Mouse (Mus musculus) CH12.LX (cell line): ENCODE results near the gene Lrrc61. TPM values are rescaled to one million over a fixed set of nuclear protein-coding genes. Genes with fewer than 3 reads are reported as not detected.
A peak's percentile ranks its signal among the peaks of the same experiment; 100 is the strongest.

ENCODE experiments used
- DNase-seq: peaks from one replicate; pipeline ENCODE4 v3.0.0-alpha.2; 2013; ENCODE audit errors: extremely low read depth
- H3K27ac ChIP-seq: 2 replicates; pipeline ENCODE4 v1.5.1; 2012; ENCODE audit warnings: low read depth, mild to moderate bottlenecking, control low read depth, moderate library complexity; ENCODE audit not compliant: insufficient read depth
- H3K27me3 ChIP-seq: replicated peaks from 2 replicates; pipeline ENCODE3; 2012; ENCODE audit warnings: inconsistent platforms
- H3K36me3 ChIP-seq, 2 experiments: replicated peaks in 1 of 2; 2 replicates each; pipeline versions ENCODE3 to v1.6.1; 2012; ENCODE audit warnings: inconsistent platforms in 1 of 2, low read length in 1 of 2, mild to moderate bottlenecking in 1 of 2, mixed read lengths in 1 of 2, moderate library complexity in 1 of 2; ENCODE audit not compliant: control insufficient read depth in 1 of 2, insufficient read depth in 1 of 2
- H3K4me1 ChIP-seq, 2 experiments: 2 replicates each; pipeline ENCODE4 v1.6.1; 2012; ENCODE audit warnings: inconsistent platforms in 1 of 2, moderate library complexity in 1 of 2; ENCODE audit not compliant: insufficient read depth in 2 of 2, control insufficient read depth in 1 of 2
- H3K4me2 ChIP-seq: 2 replicates; pipeline ENCODE4 v1.6.1; 2012; ENCODE audit warnings: low read depth, mild to moderate bottlenecking, control low read depth; ENCODE audit not compliant: poor library complexity, insufficient read depth, severe bottlenecking
- H3K4me3 ChIP-seq, 3 experiments: fragments of 150-350 bp in 1 of 3; sonication (generic) in 1 of 3; replicated peaks in 1 of 3; 2 replicates each; pipeline versions ENCODE3 to v1.5.1; 2011 to 2012; ENCODE audit warnings: low read depth in 2 of 3, low read length in 2 of 3, mild to moderate bottlenecking in 2 of 3, moderate library complexity in 2 of 3, control low read depth in 1 of 3, improper control_type of control experiment in 1 of 3, inconsistent platforms in 1 of 3, mixed read lengths in 1 of 3; ENCODE audit not compliant: poor library complexity in 1 of 3
- H3K79me2 ChIP-seq: replicated peaks from 2 replicates; pipeline ENCODE4 v1.6.1; 2012; ENCODE audit warnings: mild to moderate bottlenecking, moderate library complexity; ENCODE audit not compliant: control insufficient read depth, poor library complexity, insufficient read depth, severe bottlenecking; ENCODE audit errors: extremely low read depth
- H3K9ac ChIP-seq: 2 replicates; pipeline ENCODE4 v1.6.1; 2012; ENCODE audit warnings: low read depth, mild to moderate bottlenecking, control low read depth, moderate library complexity; ENCODE audit not compliant: insufficient read depth
- H3K9me3 ChIP-seq: replicated peaks from 2 replicates; pipeline ENCODE3; 2012; ENCODE audit warnings: low read length, inconsistent platforms, mixed read lengths
- CHD1 ChIP-seq: IDR thresholded peaks from 2 replicates; pipeline ENCODE4 v1.6.1; 2012; ENCODE audit warnings: low read depth, low read length, improper control_type of control experiment, inconsistent platforms
- CHD2 ChIP-seq: IDR thresholded peaks from 2 replicates; pipeline ENCODE4 v1.6.1; 2011; ENCODE audit warnings: low read length, improper control_type of control experiment
- CTCF ChIP-seq, 2 experiments: IDR thresholded peaks in 1 of 2; conservative IDR thresholded peaks in 1 of 2; 2 replicates each; pipeline ENCODE4 v1.5.1; 2011 to 2012; ENCODE audit warnings: low read depth in 2 of 2, low read length in 2 of 2, improper control_type of control experiment in 1 of 2, inconsistent platforms in 1 of 2, mild to moderate bottlenecking in 1 of 2, moderate library complexity in 1 of 2
- ELF1 ChIP-seq: IDR thresholded peaks from 2 replicates; pipeline ENCODE4 v1.6.1; 2014; ENCODE audit warnings: low read depth, mild to moderate bottlenecking, inconsistent platforms, low read length, improper control_type of control experiment
- EP300 ChIP-seq: IDR thresholded peaks from 2 replicates; pipeline ENCODE4 v1.6.1; 2011; ENCODE audit warnings: low read length, improper control_type of control experiment
- ETS1 ChIP-seq: conservative IDR thresholded peaks from 2 replicates; pipeline ENCODE4 v1.6.1; 2012; ENCODE audit warnings: low read depth, mild to moderate bottlenecking, inconsistent platforms, low read length, improper control_type of control experiment, moderate library complexity
- GABPA ChIP-seq: IDR thresholded peaks from 2 replicates; pipeline ENCODE4 v1.6.1; 2012; ENCODE audit warnings: low read depth, low read length, improper control_type of control experiment, inconsistent platforms; ENCODE audit not compliant: insufficient replicate concordance
- MAFK ChIP-seq: IDR thresholded peaks from 2 replicates; pipeline ENCODE4 v1.6.1; 2011; ENCODE audit warnings: low read length, improper control_type of control experiment; ENCODE audit not compliant: insufficient replicate concordance
- MAZ ChIP-seq: IDR thresholded peaks from 2 replicates; pipeline ENCODE4 v1.6.1; 2012; ENCODE audit warnings: low read depth, mild to moderate bottlenecking, inconsistent platforms, low read length, improper control_type of control experiment, moderate library complexity
- MEF2A ChIP-seq: IDR thresholded peaks from 2 replicates; pipeline ENCODE4 v1.6.1; 2014; ENCODE audit warnings: low read depth, mild to moderate bottlenecking, inconsistent platforms, low read length, improper control_type of control experiment, borderline replicate concordance
- MXI1 ChIP-seq: IDR thresholded peaks from 2 replicates; pipeline ENCODE4 v1.6.1; 2011; ENCODE audit warnings: mild to moderate bottlenecking, low read depth, low read length, improper control_type of control experiment
- MYC ChIP-seq: IDR thresholded peaks from 2 replicates; pipeline ENCODE4 v1.6.1; 2011; ENCODE audit warnings: low read depth, mild to moderate bottlenecking, improper control_type of control experiment, low read length
- NRF1 ChIP-seq: IDR thresholded peaks from 2 replicates; pipeline ENCODE4 v1.6.1; 2014; ENCODE audit warnings: low read depth, mild to moderate bottlenecking, inconsistent platforms, low read length, improper control_type of control experiment, moderate library complexity
- PAX5 ChIP-seq: IDR thresholded peaks from 2 replicates; pipeline ENCODE4 v1.6.1; 2012; ENCODE audit warnings: low read length, inconsistent platforms, mixed read lengths
- POLR2A ChIP-seq: IDR thresholded peaks from 2 replicates; pipeline ENCODE4 v1.6.1; 2011; ENCODE audit warnings: low read depth, mild to moderate bottlenecking, improper control_type of control experiment, low read length
- POLR2AphosphoS2 ChIP-seq: IDR thresholded peaks from 2 replicates; pipeline ENCODE4 v1.6.1; 2011; ENCODE audit warnings: low read depth, low read length, improper control_type of control experiment
- RAD21 ChIP-seq: IDR thresholded peaks from 2 replicates; pipeline ENCODE4 v1.6.1; 2011; ENCODE audit warnings: low read depth, mild to moderate bottlenecking, low read length, improper control_type of control experiment, moderate library complexity
- RCOR1 ChIP-seq: conservative IDR thresholded peaks from 2 replicates; pipeline ENCODE4 v1.6.1; 2012; ENCODE audit warnings: low read depth, mild to moderate bottlenecking, inconsistent platforms, low read length, improper control_type of control experiment
- SIN3A ChIP-seq: IDR thresholded peaks from 2 replicates; pipeline ENCODE4 v1.6.1; 2012; ENCODE audit warnings: low read length, improper control_type of control experiment, inconsistent platforms
- USF1 ChIP-seq: IDR thresholded peaks from 2 replicates; pipeline ENCODE4 v1.6.1; 2014; ENCODE audit warnings: low read depth, mild to moderate bottlenecking, inconsistent platforms, low read length, improper control_type of control experiment
- USF2 ChIP-seq: conservative IDR thresholded peaks from 2 replicates; pipeline ENCODE4 v1.6.1; 2011; ENCODE audit warnings: low read depth, low read length, improper control_type of control experiment
- ZKSCAN1 ChIP-seq: IDR thresholded peaks from 2 replicates; pipeline ENCODE4 v1.6.1; 2012; ENCODE audit warnings: low read depth, inconsistent platforms, low read length, improper control_type of control experiment, borderline replicate concordance
- dilution Hi-C: fragments of 300-500 bp; cut with MboI; formaldehyde crosslinking; loops from 2 replicates; pipeline ENCODE4 v1.14.3; 2020; ENCODE audit warnings: low sequenced_read_pairs; ENCODE audit not compliant: extremely low pct_unique_long_range_greater_than_20kb, extremely low pct_ligation_motif_present
- in situ Hi-C: fragments of 300-500 bp; cut with MboI; formaldehyde crosslinking; loops from 3 replicates; pipeline ENCODE4 v1.14.3; 2019; ENCODE audit warnings: low sequenced_read_pairs, low pct_ligation_motif_present, low pct_unique_long_range_greater_than_20kb, mixed read lengths
- polyA plus RNA-seq: library from polyadenylated mRNA; unstranded; fragments of >175 nt; gene quantifications from 2 replicates; pipeline ENCODE4 v1.2.1, GENCODE M21; 2012; ENCODE audit warnings: low read depth; ENCODE audit not compliant: insufficient read length
- total RNA-seq, 2 experiments: library from RNA; depleted of rRNA; stranded (reverse); fragments of 300-350 nt in 1 of 2; fragments of >200 nt in 1 of 2; gene quantifications; 2 replicates each; pipeline ENCODE4 v1.2.3; 2012 to 2014

Gene Lrrc61
- total and polyA plus RNA-seq, 3 experiments, result 5.6 to 14.2 (median 13.7) TPM

DNA sequence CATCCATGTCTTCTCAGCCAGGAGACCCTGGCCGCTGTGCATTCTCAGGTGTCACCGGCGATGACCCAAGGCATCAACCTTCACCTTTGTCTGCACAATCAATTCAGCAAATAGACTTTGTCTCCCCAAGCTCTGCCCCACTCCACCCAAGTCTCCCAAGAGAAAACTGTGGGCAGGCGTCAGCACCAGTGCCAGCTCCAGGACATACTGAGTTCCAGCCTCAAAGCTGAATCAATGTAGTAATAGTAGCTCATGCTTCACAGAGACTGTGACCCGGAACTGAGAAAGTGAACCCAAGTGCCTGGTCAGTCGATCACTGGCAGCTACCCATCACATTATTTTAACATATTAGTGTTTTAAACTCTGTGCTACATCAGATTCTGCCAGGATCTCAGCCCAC is 6.3 kb upstream of the Lrrc61 start:
- TF ChIP-seq POLR2AphosphoS2 (no peak), USF1 (no peak), MYC (no peak), MEF2A (no peak), CHD1 (no peak), MAFK (no peak), NRF1 (no peak), ETS1 (no peak), CHD2 (no peak), ELF1 (no peak), PAX5 (no peak), USF2 (no peak), RAD21 (no peak), ZKSCAN1 (no peak), GABPA (no peak)
- H3K4me2 ChIP-seq, result no peak overlapping the region
- dilution Hi-C loops, result no loop called here
- no peaks in the 10 kb centered on the region for H3K9me3 ChIP-seq
- no peaks in the 10 kb centered on the region for H3K36me3 ChIP-seq
- in situ Hi-C loops, result loop anchor here (25.0 kb wide), 1 partner anchor 361 kb away; no protein-coding TSS in a partner anchor
- H3K79me2 ChIP-seq, result no peaks in the 10 kb centered on the region
- H3K9ac ChIP-seq, result no peak overlapping the region
- no peaks in the 10 kb centered on the region for H3K4me1 ChIP-seq
- no peak overlapping the region for H3K4me3 ChIP-seq
- H3K27me3 ChIP-seq, result peaks cover 58% of the 10 kb centered on the region
- H3K27ac ChIP-seq, result no peak overlapping the region
- DNase-seq, result no peak

DNA sequence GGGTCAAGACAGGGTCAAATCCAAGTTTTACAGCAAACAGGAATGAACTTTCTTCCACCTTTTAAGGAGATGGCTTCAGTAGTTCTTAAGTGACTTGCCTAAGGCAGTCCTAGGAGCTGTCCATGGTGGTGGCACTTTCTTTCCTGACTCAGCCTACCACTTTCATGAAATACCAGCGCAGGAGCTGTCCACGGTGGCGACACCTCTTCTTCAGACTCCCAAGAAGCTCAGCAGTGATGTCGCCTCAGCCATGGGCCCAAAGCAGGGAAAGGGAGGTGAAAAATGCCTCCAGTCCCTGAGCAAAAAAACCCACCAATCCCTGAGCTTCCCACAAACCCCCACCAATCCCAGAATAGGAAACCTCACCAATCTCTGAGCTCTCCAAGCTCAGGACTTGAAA is 1.7 kb upstream of the Lrrc61 start:
- DNase-seq, result peak; percentile 73
- in situ Hi-C loops, result no loop called here
- no peaks in the 10 kb centered on the region for H3K79me2 ChIP-seq
- TF ChIP-seq MXI1, result peak; percentile 94
- no peak for TF ChIP-seq CTCF (conservative IDR thresholded peaks at IDR 0.05 in 1 of 2, IDR thresholded peaks at IDR 0.05 in 1 of 2; ENCODE audit: low read depth in 2 of 2, low read length in 2 of 2)
- TF ChIP-seq EP300, result no peak
- no peak for TF ChIP-seq CHD2
- TF ChIP-seq MAFK, result no peak
- no peak for TF ChIP-seq MEF2A
- peak; percentile 98 for TF ChIP-seq SIN3A
- TF ChIP-seq PAX5, result no peak
- TF ChIP-seq RCOR1, result no peak
- no peak for TF ChIP-seq RAD21
- no peak for TF ChIP-seq MAZ
- no peak for TF ChIP-seq POLR2A
- TF ChIP-seq, all 38 proteins: peak for 2
- Histone ChIP-seq H3K4me1 (peaks cover 4 to 14% of the 10 kb centered on the region in 2 experiments), H3K4me3 (no peak overlapping the region), H3K27me3 (peaks cover 41% of the 10 kb centered on the region), H3K36me3 (peaks cover 0 to 7% of the 10 kb centered on the region in 2 experiments), H3K27ac (no peak overlapping the region), H3K4me2 (no peak overlapping the region), H3K9ac (no peak overlapping the region), H3K9me3 (no peaks in the 10 kb centered on the region)
- dilution Hi-C loops, result no loop called here
